Mouse (Mus musculus): ENCODE measurements at regions not wholly inside any gene's neighbourhood (a gene's known extent, or its start where the extent isn't known, plus 50 kb on each side); places are given as distances from the start of the nearest gene placed in this dataset.
"Not testable (repeated sequence)": the region's sequence is repeated elsewhere in the genome, so short reads cannot be mapped to it uniquely, and the experiment has no call there.

DNA sequence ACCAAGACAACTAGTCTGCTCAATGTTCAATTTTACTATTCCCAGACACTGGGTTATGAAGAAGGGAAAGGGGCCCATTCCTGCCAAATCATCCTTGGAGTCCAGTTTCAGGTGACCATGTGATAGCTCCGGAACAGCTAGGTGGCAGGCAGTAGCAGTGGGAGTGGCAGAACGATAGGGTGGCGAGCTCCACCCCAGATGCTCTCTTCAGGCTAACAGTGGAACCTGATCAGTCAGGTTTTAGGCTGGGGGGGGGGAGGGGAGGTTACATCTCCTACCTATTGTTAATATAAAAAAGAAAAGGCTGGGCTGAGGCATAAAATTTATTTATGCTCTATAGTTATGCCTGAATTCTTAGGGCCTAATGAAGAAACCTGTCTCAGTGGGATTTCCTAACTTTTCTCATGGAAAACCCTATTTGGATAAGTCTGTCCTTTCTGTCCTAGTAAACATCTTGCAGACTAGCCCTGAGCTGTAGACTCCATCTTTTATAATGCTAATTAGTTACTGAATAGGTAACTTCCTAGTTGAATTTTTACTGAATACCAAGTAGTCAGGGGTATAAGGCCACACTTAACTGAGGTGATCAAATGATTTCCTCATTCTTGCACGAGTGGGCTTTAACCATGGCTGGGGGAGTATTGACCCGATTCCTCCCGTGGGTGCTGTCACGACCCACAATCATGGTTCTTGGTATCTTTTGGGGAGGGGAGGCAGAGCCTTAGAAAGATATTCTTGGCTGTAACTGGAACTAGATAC, 223.2 kb upstream of the Ell2 start:
- not testable (repeated sequence) for DNase-seq

DNA sequence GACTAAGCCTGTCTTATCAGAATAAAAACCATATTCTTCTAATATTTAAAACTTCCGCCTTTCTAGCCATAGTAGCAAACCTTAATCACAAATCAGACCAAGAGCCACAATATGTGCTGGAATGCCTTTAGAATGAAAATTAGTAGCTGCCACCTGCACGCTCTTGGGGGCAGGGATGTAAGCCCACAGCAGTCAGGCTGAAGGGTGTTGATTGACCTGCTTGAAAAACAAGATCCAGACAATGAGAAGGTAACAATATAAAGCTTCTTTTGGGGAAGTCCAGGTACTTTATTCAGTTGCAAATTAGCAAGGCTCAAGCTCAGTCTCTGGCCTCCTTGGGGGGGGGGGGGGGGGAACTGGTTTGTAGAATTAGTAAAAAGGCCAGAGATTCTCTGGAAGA, 222.3 kb upstream of the Ell2 start:
- not testable (repeated sequence) for DNase-seq

DNA sequence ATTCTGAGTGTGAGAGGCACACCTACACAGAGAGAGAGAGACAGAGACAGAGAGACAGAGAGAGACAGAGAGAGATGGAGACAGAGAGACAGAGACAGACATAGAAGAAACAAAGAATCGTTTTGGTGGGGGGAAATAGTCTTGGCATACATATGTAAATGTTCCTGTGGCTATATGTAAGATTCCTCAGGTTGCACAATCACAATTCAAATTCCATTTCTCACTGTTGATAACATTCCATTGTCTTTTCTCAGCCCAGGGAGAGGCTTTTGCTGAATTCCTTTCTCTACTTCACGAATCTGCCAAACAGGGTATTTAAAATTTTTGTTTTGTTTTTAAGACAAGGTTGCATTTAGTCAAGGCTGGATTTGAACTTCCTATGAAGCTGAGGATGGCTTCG, 205.0 kb upstream of the Ell2 start:
- DNase-seq, result no peak

DNA sequence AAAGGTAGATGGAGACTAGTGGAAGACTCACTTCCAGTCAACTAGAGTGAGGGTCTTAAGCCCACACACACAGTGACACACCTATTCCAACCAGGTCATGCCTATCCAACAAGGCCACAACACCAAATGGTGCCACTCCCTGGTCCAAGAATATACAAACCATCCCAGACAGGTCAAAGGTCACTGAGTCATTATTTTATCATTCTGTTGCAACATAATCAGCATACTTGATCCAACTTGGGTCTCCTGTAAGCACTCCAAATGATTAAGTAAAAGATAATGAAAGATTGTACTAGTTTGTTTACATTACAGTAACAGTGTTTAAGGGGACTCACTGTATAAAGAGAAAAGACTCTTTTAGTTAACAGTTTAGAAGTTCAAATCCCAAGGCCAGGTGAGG, 203.2 kb upstream of the Ell2 start:
- no peak for DNase-seq

DNA sequence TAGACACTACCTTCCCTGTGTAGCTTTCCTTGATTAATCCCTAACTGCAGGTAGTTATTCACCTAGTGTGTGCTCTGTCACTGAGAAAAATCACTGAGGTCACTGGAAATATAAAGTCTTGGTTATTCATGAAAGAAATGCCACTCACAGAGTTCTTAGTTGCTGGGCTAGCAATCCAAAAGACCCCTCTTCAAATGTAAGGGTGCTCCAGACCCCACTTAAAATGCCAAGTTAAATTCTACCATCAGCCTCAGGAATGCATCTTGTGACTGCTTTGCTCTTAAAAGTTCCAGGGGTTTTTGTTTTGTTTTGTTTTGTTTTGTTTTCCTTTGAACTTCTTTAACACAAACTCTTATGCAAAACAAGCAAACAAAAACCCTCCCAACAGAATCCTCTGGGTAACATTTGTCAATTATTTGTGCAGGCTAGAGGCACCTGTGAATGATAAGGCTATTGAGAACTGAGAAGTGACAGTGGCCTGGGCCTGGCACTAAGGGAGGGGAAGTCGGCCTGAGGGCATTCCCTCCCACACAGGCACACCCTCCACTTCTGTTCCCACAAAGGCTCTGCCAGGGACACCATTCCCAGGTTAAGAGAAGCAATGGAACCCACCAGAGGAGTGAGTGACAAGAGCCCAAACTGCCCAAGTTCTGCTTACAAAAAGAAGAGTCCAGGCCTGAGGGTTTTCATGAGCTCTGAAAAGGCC, 192.1 kb upstream of the Ell2 start:
- no peak for DNase-seq

DNA sequence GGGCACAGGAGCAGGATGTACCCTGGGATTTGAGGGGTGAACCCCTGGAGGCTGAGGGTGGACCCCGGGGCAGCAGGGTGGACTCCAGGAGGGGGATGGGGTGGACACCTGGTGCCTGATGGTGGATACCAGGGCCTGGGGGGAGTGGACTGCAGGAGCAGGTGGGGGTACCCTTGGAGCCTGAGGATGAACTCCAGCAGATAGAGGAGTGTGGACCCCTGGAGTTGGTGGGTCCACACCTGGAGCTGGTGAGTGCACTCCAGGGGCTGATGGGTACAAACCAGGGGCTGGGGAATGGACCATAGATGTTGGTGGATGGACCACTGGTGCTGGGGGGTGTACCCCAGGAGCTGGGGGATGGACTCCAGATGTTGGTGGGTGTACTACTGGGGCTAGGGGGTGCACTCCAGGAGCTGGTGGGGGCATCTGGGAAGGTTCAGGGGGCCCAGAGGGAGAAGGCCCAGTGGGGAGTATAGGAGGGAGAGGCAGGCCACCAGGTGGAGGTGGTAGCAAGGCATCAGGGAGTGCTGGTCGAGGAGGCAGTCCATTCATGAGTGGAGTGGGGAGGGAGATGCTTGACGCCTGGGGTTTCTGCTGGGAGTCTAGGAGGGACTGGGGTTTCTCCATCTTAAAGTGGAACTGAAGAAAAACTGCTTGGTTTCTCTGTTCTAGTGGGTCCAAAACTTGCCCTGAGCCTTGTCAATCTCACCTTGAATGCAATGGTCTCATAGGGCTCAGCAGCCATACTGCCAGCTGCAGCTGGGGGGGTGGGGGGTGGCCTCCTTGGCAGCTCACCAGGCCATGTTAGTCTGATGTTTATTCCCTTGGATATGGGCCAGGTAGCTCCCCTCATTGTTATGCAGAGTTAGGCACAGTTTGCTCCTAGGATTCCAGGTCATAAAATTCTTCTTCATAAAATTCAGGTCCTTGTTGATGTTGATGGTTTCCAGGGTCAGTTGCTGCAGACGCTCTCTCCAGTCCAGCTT, 183.0 kb upstream of the Ell2 start:
- DNase-seq, result no peak

DNA sequence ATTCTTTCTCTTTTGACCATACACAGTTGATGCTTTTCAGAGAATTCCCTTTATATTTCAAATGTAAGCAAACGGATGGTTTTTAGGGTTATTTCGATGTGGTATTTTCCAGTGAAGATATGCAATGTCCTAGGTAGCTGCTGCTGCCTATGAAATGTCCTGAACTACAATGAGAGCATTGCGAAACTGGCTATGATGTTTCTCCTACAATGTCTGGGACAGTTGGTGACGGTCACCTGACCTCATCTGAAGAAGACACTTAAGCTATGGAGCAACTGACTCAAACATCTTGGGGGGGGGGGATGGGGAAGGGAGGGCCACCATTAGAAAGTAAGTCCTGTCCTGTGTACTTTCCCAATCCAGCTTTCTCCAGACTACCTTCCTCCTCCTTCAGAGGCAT, 182.1 kb upstream of the Ell2 start:
- DNase-seq, result no peak

DNA sequence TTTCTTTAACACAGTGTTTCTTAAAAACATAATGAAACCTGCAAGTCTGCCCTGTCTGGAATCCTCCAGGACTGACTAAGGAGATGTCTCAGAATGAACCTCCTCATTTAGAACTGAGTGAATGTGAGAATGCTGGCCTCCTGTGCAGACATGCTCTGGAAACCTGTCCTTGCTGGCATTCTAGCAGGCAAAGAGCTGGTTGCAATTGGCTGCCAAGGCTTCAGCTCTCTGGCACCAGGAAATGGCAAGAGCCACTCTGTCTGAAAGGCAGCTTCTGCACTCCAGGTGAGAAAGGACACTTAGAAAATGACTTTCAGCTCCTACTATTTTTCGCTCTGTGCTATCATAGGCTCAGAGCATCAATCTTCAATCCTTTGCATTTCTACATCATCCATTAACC, 175.0 kb upstream of the Ell2 start:
- no peak for DNase-seq

DNA sequence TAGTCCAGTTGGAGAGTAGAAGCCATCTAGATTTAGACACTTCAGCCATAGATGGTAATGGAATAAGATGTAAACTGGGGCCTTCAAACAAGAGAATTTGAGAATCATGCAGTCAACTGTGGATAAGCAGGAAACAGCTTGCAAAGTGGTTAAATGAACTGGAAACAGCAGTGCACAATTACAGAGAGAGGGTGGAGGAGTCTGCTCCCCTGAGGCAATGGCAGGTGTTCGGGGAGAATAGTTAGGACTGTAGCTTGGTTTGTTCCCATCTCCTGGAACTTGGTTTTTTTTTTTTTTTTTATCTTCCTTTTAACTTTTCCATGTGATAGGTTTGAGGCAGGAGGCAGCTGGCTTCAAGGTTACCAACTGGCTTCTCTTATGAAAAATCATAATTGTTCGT, 165.1 kb upstream of the Ell2 start:
- DNase-seq, result no peak

DNA sequence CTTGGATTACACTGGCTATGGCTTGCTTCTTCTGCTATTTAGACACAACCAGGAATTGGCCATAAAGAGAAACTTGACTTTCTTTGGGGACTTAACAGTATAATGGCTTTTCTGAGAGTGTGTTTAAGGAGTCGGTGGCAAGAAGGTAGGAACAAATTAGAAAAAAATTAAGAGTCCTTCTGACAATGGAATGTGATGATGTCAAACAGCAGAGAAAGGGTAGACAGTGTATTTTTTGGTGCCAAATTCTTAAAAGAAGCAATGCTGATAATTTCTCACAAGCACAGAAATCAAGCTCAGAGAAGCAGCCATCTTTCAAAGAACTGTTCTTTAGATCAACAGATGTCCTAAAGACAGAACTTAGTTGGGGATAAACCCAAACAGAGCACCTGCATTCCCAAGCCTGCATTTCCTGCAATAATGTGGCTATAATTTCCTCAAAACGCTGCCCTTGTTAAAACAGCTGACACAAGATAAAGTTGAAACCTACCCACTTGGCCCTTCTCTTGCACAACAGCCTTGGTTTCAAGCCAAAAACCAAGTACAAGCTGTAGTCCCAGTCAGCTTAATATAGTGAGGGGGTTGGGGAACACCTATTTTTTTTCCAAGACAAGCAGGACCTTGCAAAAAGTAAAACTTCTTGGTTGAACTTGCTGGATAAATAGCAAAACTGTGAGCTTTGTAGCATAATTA, 164.2 kb upstream of the Ell2 start:
- DNase-seq, result peak; percentile 59 to 75

DNA sequence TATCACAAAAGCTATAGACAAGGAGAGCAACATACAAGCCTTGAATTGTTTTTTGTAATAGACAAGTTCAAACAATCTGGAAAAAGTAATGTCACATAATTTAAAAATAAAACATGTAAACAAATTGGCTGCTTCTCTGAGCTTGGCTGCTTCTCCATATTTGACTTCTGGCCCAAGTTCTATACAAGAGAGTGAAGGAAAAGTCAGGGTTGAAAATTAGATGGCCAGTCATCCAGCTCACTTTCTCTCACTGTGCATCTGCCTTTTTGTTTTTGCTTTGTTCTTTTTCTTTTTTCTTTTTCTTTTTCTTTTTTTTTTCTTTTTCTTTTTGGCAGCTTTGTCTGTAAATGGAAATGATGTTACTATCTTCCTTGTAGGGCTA, 163.6 kb upstream of the Ell2 start:
- DNase-seq, result no peak

DNA sequence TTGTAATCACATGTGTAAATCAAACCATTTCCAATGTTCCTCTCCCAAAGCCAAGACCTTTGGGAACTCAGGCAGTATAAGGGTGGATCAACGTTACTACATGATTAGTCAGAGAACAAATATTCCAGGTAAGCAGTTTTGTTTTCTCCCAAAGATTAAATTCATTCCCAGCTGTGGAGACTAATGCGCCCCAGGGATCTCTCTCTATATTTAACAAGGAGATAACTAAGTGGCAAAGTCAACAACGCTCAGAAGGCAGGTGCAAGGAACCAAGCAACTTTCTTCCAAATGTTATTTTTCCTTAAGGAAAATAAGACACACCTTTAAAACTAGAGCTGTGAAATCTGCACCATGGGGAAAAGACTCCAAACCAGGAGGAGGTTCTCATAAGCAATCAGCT, 163.0 kb upstream of the Ell2 start:
- no peak for DNase-seq

DNA sequence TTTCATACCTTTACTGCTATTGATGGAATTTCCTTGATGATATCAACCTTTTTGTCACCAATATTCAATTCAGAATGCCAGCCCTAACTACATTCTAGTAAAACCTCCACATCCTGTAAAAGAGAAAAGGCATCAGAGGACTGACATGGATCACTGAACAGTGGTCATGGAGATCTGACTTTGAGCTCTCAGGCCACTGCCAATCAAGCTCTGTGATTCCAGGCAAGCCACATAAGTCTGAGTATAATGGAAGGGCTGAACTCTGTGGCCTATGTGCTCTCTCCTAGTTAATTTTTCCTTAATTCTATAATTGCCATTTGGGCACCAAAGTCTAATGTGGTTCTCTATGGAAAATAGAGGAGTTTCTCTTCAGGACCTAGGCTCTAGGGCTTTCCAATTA, 161.8 kb upstream of the Ell2 start:
- no peak for DNase-seq

DNA sequence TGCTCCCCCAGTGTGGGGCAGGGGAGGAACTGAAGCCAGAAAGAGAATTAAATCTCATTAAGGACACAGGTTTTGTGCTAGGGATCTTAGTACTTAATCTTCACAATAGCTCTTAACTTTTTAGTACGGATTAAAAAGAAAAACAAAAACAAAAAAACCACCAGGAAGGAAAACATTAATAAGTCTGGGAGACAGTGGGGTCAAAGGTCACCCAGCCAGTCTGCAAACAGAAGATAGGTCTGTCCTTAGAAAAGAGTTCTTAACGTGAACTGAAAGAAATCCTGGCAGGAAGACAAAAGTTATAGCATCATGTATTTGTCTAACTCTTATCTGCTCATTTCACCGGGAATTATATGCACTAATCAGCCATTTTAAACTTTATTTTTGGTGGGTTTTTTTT, 158.8 kb upstream of the Ell2 start:
- no peak for DNase-seq

DNA sequence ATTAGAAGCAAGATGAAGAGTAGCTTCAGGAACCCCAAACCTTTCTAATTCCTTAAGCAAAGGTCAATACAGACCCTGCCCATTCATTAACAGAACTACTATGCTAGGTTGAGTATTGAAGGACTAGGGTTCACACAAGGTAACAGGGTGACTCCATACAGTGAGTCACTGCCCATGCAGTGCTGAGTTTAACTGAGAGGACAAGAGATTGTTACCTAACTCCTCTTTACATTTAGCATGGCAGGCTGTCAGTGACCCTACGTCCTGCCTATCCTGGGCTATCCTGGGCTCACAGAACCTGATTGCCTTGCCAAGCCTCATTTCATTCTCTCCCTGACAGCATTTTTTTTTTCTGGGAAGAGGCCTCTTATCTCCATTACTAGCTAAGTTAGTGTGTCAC, 127.6 kb upstream of the Ell2 start:
- DNase-seq, result peak; percentile 6 to 20

DNA sequence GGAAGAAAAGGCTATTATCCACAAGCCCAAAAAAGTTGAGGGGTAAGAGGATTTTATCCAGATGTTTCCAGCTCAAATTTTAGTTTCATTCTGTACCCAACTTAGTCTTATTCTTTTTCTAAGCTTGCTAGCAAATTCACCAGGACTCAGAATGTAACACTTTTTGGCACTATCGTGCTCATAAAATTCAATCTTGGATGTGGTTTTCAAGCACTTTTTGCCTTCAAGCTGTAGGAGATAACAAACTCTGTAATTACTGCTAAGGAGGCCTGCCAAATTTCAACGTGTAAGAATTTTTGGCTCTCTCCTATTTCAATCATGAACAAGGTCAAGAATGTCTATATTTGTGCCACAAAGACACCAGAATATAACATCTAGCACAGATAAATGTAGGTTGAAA, 115.7 kb upstream of the Ell2 start:
- no peak for DNase-seq

DNA sequence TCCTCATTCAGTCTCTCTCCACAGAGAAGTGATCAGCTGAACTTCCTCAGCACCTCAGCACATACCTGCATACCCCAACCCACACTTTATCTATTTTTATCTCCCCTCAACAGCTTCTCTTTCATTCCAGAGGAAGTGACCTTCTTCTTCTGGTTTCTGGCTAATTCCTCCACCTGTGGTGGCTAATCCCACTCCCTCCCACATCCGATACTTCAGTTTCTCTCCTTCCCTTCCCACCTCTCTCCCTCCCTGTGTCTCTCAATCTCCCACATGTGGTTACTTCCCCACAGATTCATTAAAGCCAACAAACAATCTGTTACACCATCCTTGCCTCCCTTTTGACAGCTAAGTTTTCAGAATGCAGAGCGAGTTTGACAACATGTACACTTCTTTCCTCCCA, 109.7 kb upstream of the Ell2 start:
- no peak for DNase-seq

DNA sequence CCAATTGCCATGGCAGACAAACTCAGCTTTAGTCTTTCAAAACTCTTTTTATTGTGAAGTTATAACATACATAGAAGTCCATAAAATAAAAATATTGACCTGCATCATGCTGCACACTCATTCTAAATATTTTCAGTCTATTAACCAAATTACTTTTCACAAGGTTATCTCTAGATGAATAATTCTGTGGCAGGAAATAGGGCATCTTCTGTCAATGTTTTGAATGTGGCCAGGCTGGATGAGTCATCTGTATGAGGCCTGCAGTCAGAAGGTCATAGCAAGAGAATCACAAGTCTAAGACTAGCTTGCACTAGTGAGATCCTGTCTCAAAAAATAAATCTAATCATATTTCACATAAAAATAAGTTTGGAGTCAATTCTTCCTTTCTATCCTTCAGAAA, 108.4 kb upstream of the Ell2 start:
- DNase-seq, result peak; percentile 30 to 31

DNA sequence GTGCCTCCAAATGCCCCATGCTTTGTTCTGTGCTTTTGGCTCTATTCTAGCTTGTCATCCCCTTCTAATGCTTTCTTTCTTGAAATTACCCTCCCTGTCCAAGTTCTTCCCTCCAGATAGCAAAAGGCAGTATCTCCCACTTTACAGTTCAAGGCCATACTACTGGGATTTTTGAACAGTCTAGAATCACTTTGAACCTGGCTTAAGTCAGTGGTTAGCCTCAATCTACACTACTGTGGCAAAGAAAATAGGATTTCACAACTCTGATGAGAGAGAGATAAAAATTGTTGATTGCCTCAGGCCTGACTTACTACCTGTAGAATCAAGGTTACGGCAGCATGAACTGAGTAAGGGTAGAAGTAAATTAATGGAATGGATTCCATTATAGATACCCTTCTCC, 107.9 kb upstream of the Ell2 start:
- DNase-seq, result no peak

DNA sequence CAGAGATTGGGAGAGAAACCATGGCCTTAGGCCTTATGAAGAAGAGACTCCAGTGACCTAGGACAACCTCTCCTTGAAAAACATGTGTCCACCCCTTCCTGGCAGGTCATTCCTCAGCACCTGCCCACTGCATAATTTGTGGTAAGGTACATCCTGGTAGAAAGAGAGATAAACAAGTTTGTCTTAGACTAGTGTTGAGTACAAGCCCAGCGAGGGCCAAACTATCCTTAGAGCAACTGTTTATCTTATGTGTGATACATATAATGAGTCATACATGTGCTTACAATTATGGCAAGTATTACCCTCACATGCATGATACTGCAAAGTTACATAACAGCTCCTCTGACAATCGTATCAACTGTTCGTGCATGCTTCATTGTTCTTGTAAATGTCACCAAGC, 83.3 kb upstream of the Ell2 start:
- DNase-seq, result no peak

DNA sequence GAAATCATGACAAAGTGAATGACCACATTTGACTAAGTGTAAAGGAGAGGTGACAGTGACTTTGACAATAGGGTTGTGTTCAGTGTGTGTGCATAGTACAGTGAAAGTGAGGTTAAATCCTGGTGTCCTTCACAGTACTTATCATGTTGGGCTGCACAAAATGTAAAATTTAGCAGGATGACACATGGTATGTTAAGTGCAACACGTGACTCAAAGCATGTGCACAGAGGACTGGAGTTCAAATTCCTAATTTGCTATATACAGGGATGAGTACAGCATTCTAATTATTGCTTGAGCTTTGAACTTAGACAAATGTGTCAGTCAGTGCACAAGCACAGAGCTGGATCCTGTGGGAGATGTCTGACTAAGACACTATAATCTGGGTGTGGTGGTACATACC, 79.2 kb upstream of the Ell2 start:
- DNase-seq, result no peak

DNA sequence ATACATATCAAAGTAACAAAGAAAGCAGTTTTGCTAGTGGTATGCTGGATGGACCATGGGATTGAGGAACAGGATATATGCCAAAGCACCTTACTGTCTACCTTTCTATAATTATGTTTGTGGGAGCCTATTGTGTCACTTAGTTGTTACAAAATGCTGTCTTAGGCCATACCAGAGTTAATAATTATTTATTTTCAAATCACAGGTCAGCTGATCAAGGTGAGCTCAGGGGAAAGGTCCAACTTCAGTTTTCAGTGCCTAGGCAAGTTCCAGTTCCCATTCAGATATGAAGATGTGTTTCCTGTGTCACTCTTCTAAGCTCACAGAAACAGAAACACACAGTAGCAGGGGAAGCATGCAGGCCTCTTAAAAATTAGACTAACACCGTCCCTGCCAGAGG, 75.5 kb upstream of the Ell2 start:
- DNase-seq, result no peak
